42 mouse cellular contexts compared by ENCODE assay signal in the genomic region with DNA sequence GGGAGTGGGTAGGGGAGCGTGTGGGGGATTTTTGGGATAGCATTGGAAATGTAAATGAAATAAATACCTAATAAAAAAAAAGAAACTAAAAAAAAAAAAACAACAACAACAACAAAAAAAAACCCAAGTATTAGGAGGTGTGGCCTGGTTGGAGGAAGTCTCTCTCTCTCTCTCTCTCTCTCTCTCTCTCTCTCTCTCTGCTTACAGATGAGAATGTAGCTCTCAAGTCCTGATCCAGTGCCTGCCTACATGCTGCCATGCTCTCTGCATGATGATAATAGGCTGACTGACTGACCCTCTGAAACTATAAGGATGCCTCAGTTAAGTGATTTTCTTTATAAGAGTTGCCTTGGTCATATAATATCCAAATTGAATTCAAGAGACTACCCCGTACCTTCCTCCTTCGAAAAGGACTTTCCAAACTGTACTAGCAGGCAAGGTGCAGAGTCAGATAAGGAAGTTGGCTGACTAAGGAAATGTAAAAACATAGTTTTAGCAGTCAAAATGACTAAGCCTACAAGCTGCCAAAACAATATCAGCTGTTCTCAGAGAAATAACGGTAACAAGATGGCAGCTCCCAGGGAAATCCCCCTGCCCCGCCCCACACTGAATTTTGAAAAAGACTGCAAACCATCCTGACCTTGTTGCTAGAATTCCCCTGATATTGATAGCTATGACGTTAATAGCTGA. TPM values are rescaled to one million over a fixed set of nuclear protein-coding genes. Genes with fewer than 3 reads are reported as not detected.
A peak's percentile ranks its signal among the peaks of the same experiment; 100 is the strongest.
DNase-seq lines count a peak whose midpoint lies in the region; ATAC-seq and TF ChIP-seq lines count a peak whose summit lies in the region.
"Had no signal": no experiment of that assay in that cellular context is flagged by ENCODE, and none has a peak within 500 bp of the region (broad histone marks: within the 10 kb centered on the region; RNA-seq: fewer than 3 reads in every experiment).

No protein-coding gene starts in this region.

- no peak overlapping the region for H3K9ac ChIP-seq in midbrain, postnatal 0 days (replicated peaks; ENCODE audit: low read length, poor library complexity, severe bottlenecking)
- H3K9ac ChIP-seq: forebrain, embryonic 13.5 days; hindbrain, embryonic 14.5 days; limb, embryonic 13.5 days; midbrain, embryonic 13.5 days; neural tube, embryonic 15.5 days had no signal

- ATAC-seq in midbrain, postnatal 0 days (ENCODE audit: low FRiP score), result no peak
- ATAC-seq: CD4-positive, CD25-positive, alpha-beta regulatory T cell, adult 4 months; forebrain, embryonic 13.5 days; inflammation-experienced regulatory T-cells, adult 6 months; midbrain, embryonic 13.5 days; Patski had no signal

- DNase-seq in spleen, adult 12 weeks (ENCODE audit: low spot score), result peak; percentile 42
- DNase-seq in spleen, postnatal 14 days (ENCODE audit: low spot score in 2 of 2), result no peak
- peak; percentile 29 for DNase-seq in c-Kit-positive CD71-positive TER-119-positive erythroid progenitor cells, embryonic 14.5 days (ENCODE audit: low spot score)
- peak; percentile 63 for DNase-seq in induced T-regulatory cell, adult 2 months (ENCODE audit: low read depth)
- no peak for DNase-seq in kidney, postnatal 36 days
- DNase-seq in left cerebral cortex, postnatal 25 days (ENCODE audit: low spot score in 2 of 2), result no peak
- DNase-seq in midbrain, postnatal 0 days (ENCODE audit: low spot score), result no peak
- DNase-seq in layer of hippocampus, adult 2 months (ENCODE audit: low spot score in 2 of 2), result no peak
- DNase-seq: adrenal gland, postnatal 10 days; cerebellum, adult 11-12 months; cerebellum, postnatal 10 days; gastrocnemius, postnatal 14 days; heart, adult 11 months; heart, postnatal 4 days; kidney, adult 11 months; layer of hippocampus, adult 9-11 months; lung, postnatal 36 days; retina, postnatal 1 day; right cerebral cortex, postnatal 14 days; thymus, adult 18-20 months; thymus, postnatal 25 days had no signal

- H3K4me2 ChIP-seq in midbrain, postnatal 0 days (ENCODE audit: low read depth, low read length, poor library complexity, severe bottlenecking), result no peak overlapping the region
- H3K4me2 ChIP-seq: forebrain, embryonic 13.5 days; heart, embryonic 11.5 days; hindbrain, embryonic 14.5 days; limb, embryonic 13.5 days; midbrain, embryonic 13.5 days; neural tube, embryonic 15.5 days had no signal

- WGBS in midbrain, postnatal 0 days, result 94% methylated on average over 6 of the region's 6 CpGs

- TF ChIP-seq CTCF in midbrain, postnatal 0 days (IDR thresholded peaks at IDR 0.05), result no peak
- TF ChIP-seq CTCF in layer of hippocampus, adult 2 months (conservative IDR thresholded peaks at IDR 0.05), result no peak

- H3K36me3 ChIP-seq in midbrain, postnatal 0 days (ENCODE audit: insufficient read depth, low read length), result no peaks in the 10 kb centered on the region
- H3K36me3 ChIP-seq: limb, embryonic 13.5 days; midbrain, embryonic 13.5 days; neural tube, embryonic 15.5 days had no signal

- intact Hi-C loops in left cerebral cortex, postnatal 25 days (cut with DNase I), result loop anchor here (5.0 kb wide), 1 partner anchor 112 kb away; no protein-coding TSS in a partner anchor

- H3K27me3 ChIP-seq in midbrain, postnatal 0 days (ENCODE audit: insufficient read depth, low read length), result no peaks in the 10 kb centered on the region
- H3K27me3 ChIP-seq: neural tube, embryonic 15.5 days had no signal

- no peaks in the 10 kb centered on the region for H3K9me3 ChIP-seq in midbrain, postnatal 0 days (ENCODE audit: low read length)
- H3K9me3 ChIP-seq: forebrain, embryonic 13.5 days; limb, embryonic 13.5 days; midbrain, embryonic 13.5 days had no signal

- H3K4me3 ChIP-seq in midbrain, postnatal 0 days (ENCODE audit: low read depth, low read length), result no peak overlapping the region
- no peak overlapping the region for H3K4me3 ChIP-seq in layer of hippocampus, adult 2 months
- H3K4me3 ChIP-seq: forebrain, embryonic 13.5 days; limb, embryonic 13.5 days; megakaryocyte, embryonic 14.5 days; midbrain, embryonic 13.5 days; neural tube, embryonic 15.5 days had no signal

- H3K27ac ChIP-seq in midbrain, postnatal 0 days (ENCODE audit: low read depth, low read length), result no peak overlapping the region
- no peak overlapping the region for H3K27ac ChIP-seq in layer of hippocampus, adult 2 months
- H3K27ac ChIP-seq: forebrain, embryonic 13.5 days; hindbrain, embryonic 14.5 days; limb, embryonic 13.5 days; midbrain, embryonic 13.5 days; neural tube, embryonic 15.5 days had no signal

- H3K4me1 ChIP-seq in midbrain, postnatal 0 days (ENCODE audit: insufficient read depth, low read length), result 0 out of 2 replicates have a peak, but pooled peaks cover 5% of the 10 kb centered on the region

RNA-seq across cellular contexts. Expression of gene Prss39, which starts 8.2 kb away (rescaled TPM):
- not detected for total RNA-seq in left cerebral cortex, postnatal 25 days (2021)
- not detected in 2 replicates for total RNA-seq in midbrain, postnatal 0 days (2014; rRNA removed)
- polyA plus RNA-seq in midbrain, postnatal 0 days (2015; fragmentation: Nextera tagmentation; extraction: Ambion mirVana), result not detected in 2 replicates
- not detected for total RNA-seq in layer of hippocampus, adult 2 months (2021)
- total RNA-seq: adrenal gland, postnatal 10 days; gastrocnemius, postnatal 14 days; heart, postnatal 4 days; left cerebral cortex, adult 18-20 months; left cerebral cortex, postnatal 14 days had no signal
- polyA plus RNA-seq: CD4-positive, CD25-positive, alpha-beta regulatory T cell, adult 4 months; cortical plate, adult 2 months; embryonic facial prominence, embryonic 14.5 days; forebrain, embryonic 13.5 days; heart, embryonic 11.5 days; heart, embryonic 16.5 days; hindbrain, embryonic 14.5 days; inflammation-experienced regulatory T-cells, adult 6 months; kidney, embryonic 16.5 days; limb, embryonic 13.5 days; liver, embryonic 16.5 days; lung, embryonic 16.5 days; midbrain, embryonic 13.5 days; neural tube, embryonic 15.5 days; Patski; small intestine, adult 2 months; stomach, embryonic 16.5 days had no signal

RNA-seq across cellular contexts. Expression of gene Ptpn18, which starts 30.4 kb away (rescaled TPM):
- 1 to 10 TPM; 1.5 to 6.4 TPM for total RNA-seq in left cerebral cortex, postnatal 25 days (2021)
- total RNA-seq in midbrain, postnatal 0 days (2014; rRNA removed), result 5.6 TPM in 1 of 2 replicates, not detected in the other
- 4.7 and 5.1 TPM in 2 replicates for polyA plus RNA-seq in midbrain, postnatal 0 days (2015; fragmentation: Nextera tagmentation; extraction: Ambion mirVana)
- 1 to 10 TPM; 5.0 to 6.3 TPM for total RNA-seq in layer of hippocampus, adult 2 months (2021)

RNA-seq across cellular contexts. Expression of gene Cfc1, which starts 45.5 kb away (rescaled TPM):
- not detected for total RNA-seq in left cerebral cortex, postnatal 25 days (2021)
- not detected in 2 replicates for total RNA-seq in midbrain, postnatal 0 days (2014; rRNA removed)
- 0.44 and 1.2 TPM in 2 replicates for polyA plus RNA-seq in midbrain, postnatal 0 days (2015; fragmentation: Nextera tagmentation; extraction: Ambion mirVana)
- total RNA-seq in layer of hippocampus, adult 2 months (2021), result under 1 TPM in 1 of 2 experiments, not detected in 1; 0.36 TPM
- total RNA-seq: adrenal gland, postnatal 10 days; gastrocnemius, postnatal 14 days; heart, postnatal 4 days; left cerebral cortex, adult 18-20 months; left cerebral cortex, postnatal 14 days had no signal
- polyA plus RNA-seq: cortical plate, adult 2 months; forebrain, embryonic 13.5 days; heart, embryonic 16.5 days; large intestine, adult 2 months; liver, embryonic 16.5 days; lung, embryonic 16.5 days; midbrain, embryonic 13.5 days; Patski; small intestine, adult 2 months had no signal

RNA-seq across cellular contexts. Expression of gene Imp4, which starts 50.3 kb away (rescaled TPM):
- total RNA-seq in left cerebral cortex, postnatal 25 days (2021), result 10 to 100 TPM; 29.1 to 35.1 TPM
- 17.8 and 22.1 TPM in 2 replicates for total RNA-seq in midbrain, postnatal 0 days (2014; rRNA removed)
- 41.9 and 42.3 TPM in 2 replicates for polyA plus RNA-seq in midbrain, postnatal 0 days (2015; fragmentation: Nextera tagmentation; extraction: Ambion mirVana)
- 10 to 100 TPM; 34.5 to 36.6 TPM for total RNA-seq in layer of hippocampus, adult 2 months (2021)

RNA-seq across cellular contexts. Expression of gene Ccdc115, which starts 50.5 kb away (rescaled TPM):
- total RNA-seq in left cerebral cortex, postnatal 25 days (2021), result 10 to 100 TPM; 14.3 to 16.5 TPM
- total RNA-seq in midbrain, postnatal 0 days (2014; rRNA removed), result 36.7 and 41.1 TPM in 2 replicates
- 57.5 and 58.9 TPM in 2 replicates for polyA plus RNA-seq in midbrain, postnatal 0 days (2015; fragmentation: Nextera tagmentation; extraction: Ambion mirVana)
- 10 to 100 TPM; 19.2 to 20.3 TPM for total RNA-seq in layer of hippocampus, adult 2 months (2021)

Comparison
In these comparisons a context has a peak if more than half of its experiments do, and no peak if none do; other contexts are left out.
1. DNase-seq: peak in spleen, adult 12 weeks (single experiment), c-Kit-positive CD71-positive TER-119-positive erythroid progenitor cells, embryonic 14.5 days (single experiment) and induced T-regulatory cell, adult 2 months (single experiment); none in spleen, postnatal 14 days (0 of 2), kidney, postnatal 36 days (0 of 2), left cerebral cortex, postnatal 25 days (0 of 2), midbrain, postnatal 0 days (single experiment) and layer of hippocampus, adult 2 months (0 of 2).